In the genomic region with DNA sequence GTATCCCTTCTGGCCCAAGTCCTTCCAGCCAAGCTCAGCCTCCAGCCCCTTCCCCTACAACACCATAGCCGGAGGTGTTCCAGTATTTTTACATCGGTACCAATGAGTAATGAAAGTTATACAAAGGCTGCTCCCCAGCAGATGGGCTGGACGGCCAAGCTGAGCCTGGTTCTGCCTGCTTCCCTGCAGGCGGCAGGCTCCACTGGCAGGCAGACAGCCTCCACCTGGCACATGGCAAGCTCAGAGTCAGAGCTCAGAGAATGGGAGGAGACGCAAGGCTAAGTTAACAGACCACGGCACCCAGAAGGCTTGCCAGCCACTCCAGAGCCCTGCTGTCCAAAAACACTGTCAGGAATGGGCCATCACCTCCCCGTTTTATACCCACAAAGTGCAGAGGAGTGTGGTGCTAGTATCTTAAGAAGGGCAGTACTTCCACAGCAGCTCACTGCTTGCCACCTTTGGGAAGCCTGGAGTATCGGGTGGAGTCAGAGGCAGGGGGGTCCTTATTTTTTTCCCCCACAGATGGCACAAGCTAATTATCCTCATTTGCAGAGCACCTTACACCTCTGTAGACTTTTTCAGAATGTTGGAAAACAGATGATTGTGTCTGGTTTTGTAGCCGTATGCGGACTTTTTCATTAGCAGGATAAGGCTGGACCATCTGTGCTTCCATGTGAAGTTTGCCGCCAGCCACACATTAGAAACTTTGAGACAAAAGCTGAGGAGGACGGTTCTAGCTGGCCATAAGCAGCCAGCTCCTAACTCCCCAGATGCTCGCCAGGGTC, we compare ENCODE assay signal across 9 mouse cellular contexts.
DNase-seq lines count a peak whose midpoint lies in the region; ATAC-seq and TF ChIP-seq lines count a peak whose summit lies in the region.
"Had no signal": no experiment of that assay in that cellular context is flagged by ENCODE, and none has a peak within 500 bp of the region (broad histone marks: within the 10 kb centered on the region; RNA-seq: fewer than 3 reads in every experiment).

No protein-coding gene starts in this region.

- no peak overlapping the region for H3K9ac ChIP-seq in intestine, embryonic 16.5 days (ENCODE audit: low read depth, low read length)
- no peak overlapping the region for H3K9ac ChIP-seq in heart, embryonic 12.5 days
- H3K9ac ChIP-seq in kidney, embryonic 14.5 days (ENCODE audit: low read depth, low read length): no peak overlapping the region

- no peak overlapping the region for H3K4me3 ChIP-seq in intestine, embryonic 16.5 days (ENCODE audit: low read length)
- no peak overlapping the region for H3K4me3 ChIP-seq in heart, embryonic 12.5 days
- H3K4me3 ChIP-seq in kidney, embryonic 14.5 days (ENCODE audit: low read length): no peak overlapping the region

- CTCF ChIA-PET in Patski (lab: Charles Lee): no interaction called here

- peak; percentile 21 for DNase-seq in gastrocnemius, postnatal 10 days
- DNase-seq in gastrocnemius, postnatal 25 days: no peak
- no peak for DNase-seq in Patski (ENCODE audit: low read depth, low spot score)
- DNase-seq in cerebellum, postnatal 36 days: peak; percentile 87 to 91
- DNase-seq in layer of hippocampus, postnatal 10 days (ENCODE audit: low spot score in 2 of 2): peak; percentile 46 to 65

- H3K4me2 ChIP-seq in intestine, embryonic 16.5 days (ENCODE audit: low read depth, low read length): no peak overlapping the region
- no peak overlapping the region for H3K4me2 ChIP-seq in heart, embryonic 12.5 days
- H3K4me2 ChIP-seq in kidney, embryonic 14.5 days (replicated peaks; ENCODE audit: low read depth, low read length): no peak overlapping the region

- H3K36me3 ChIP-seq in intestine, embryonic 16.5 days (ENCODE audit: control insufficient read depth, insufficient read depth, low read length): no peaks in the 10 kb centered on the region
- H3K36me3 ChIP-seq in heart, embryonic 12.5 days: no peaks in the 10 kb centered on the region
- no peaks in the 10 kb centered on the region for H3K36me3 ChIP-seq in kidney, embryonic 14.5 days (ENCODE audit: control insufficient read depth, insufficient read depth, low read length)

- no peaks in the 10 kb centered on the region for H3K9me3 ChIP-seq in intestine, embryonic 16.5 days (ENCODE audit: control insufficient read depth, low read length)
- no peaks in the 10 kb centered on the region for H3K9me3 ChIP-seq in heart, embryonic 12.5 days (replicated peaks)
- H3K9me3 ChIP-seq in kidney, embryonic 14.5 days (ENCODE audit: control insufficient read depth, low read length): no peaks in the 10 kb centered on the region

- POLR2A ChIA-PET in Patski (lab: Charles Lee): no interaction called here

- no peak for TF ChIP-seq CTCF in Patski (IDR thresholded peaks at IDR 0.05)

- in situ Hi-C loops in Patski (cut with MboI; ENCODE audit: low pct_unique_long_range_greater_than_20kb): no loop called here

- ATAC-seq in Patski: peak; percentile 31
- ATAC-seq in intestine, embryonic 16.5 days: no peak
- no peak for ATAC-seq in heart, embryonic 12.5 days (ENCODE audit: insufficient number of reproducible peaks, low FRiP score)
- ATAC-seq in kidney, embryonic 14.5 days (ENCODE audit: low FRiP score, low TSS enrichment): no peak; the same call in 1 of the 2 replicates
- ATAC-seq: lung, postnatal 0 days had no signal

- H3K27me3 ChIP-seq in Patski: no peaks in the 10 kb centered on the region
- peaks cover 4% of the 10 kb centered on the region; the same call in 1 of the 2 replicates for H3K27me3 ChIP-seq in intestine, embryonic 16.5 days (replicated peaks; ENCODE audit: control insufficient read depth, insufficient read depth, low read length)
- peaks cover 8% of the 10 kb centered on the region; the same call in 1 of the 2 replicates for H3K27me3 ChIP-seq in heart, embryonic 12.5 days (replicated peaks)
- H3K27me3 ChIP-seq in kidney, embryonic 14.5 days (ENCODE audit: control insufficient read depth, insufficient read depth, low read length): no peaks in the 10 kb centered on the region

- 64% methylated on average over 13 of the region's 13 CpGs for WGBS in intestine, embryonic 16.5 days
- WGBS in heart, embryonic 12.5 days: 73% methylated on average over 13 of the region's 13 CpGs
- WGBS in kidney, embryonic 14.5 days: 61% methylated on average over 13 of the region's 13 CpGs

- H3K27ac ChIP-seq in intestine, embryonic 16.5 days (ENCODE audit: low read length): no peak overlapping the region
- H3K27ac ChIP-seq in heart, embryonic 12.5 days (ENCODE audit: poor library complexity, severe bottlenecking): no peak overlapping the region
- no peak overlapping the region for H3K27ac ChIP-seq in kidney, embryonic 14.5 days (ENCODE audit: low read depth, low read length)

- 0 out of 2 replicates have a peak, but pooled peaks cover 3% of the 10 kb centered on the region for H3K4me1 ChIP-seq in intestine, embryonic 16.5 days (ENCODE audit: control insufficient read depth, insufficient read depth, low read length)
- peaks cover 18% of the 10 kb centered on the region for H3K4me1 ChIP-seq in heart, embryonic 12.5 days (replicated peaks)
- no peaks in the 10 kb centered on the region for H3K4me1 ChIP-seq in kidney, embryonic 14.5 days (ENCODE audit: control insufficient read depth, insufficient read depth, low read length)

Comparison
In these comparisons a context has a peak if more than half of its experiments do, and no peak if none do; other contexts are left out.
1. DNase-seq: peak in gastrocnemius, postnatal 10 days (single experiment), cerebellum, postnatal 36 days (2 of 2) and layer of hippocampus, postnatal 10 days (2 of 2); none in gastrocnemius, postnatal 25 days (single experiment) and Patski (single experiment).